In the genomic region with DNA sequence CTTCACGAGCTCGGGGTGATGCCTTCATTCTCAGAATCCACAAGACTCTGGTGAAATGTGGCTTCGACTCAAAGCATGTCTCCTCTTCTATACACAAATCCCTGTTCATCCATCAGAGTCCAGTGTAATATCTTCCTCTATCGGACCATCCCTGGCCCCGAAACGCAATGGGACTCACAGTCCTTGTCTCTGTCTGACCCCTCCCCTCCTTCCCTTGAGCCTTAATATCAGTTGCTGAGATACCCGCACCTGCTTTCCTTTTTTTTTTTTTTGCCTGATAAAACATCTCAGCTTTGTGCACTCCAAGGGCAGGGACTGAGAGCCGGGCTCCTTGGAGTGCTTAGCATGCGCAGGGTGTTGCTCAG, we compare ENCODE assay signal across 8 mouse cellular contexts. TPM values are rescaled to one million over a fixed set of nuclear protein-coding genes. Genes with fewer than 3 reads are reported as not detected.
DNase-seq lines count a peak whose midpoint lies in the region; ATAC-seq and TF ChIP-seq lines count a peak whose summit lies in the region.

No protein-coding gene starts in this region.

- ATAC-seq in megakaryocyte, adult 5-6 weeks (ENCODE audit: poor library complexity, severe bottlenecking) = no peak
- ATAC-seq in liver, embryonic 12.5 days = no peak
- ATAC-seq in stomach, postnatal 0 days (ENCODE audit: low FRiP score, low TSS enrichment) = no peak

- peaks cover 14% of the 10 kb centered on the region for H3K4me1 ChIP-seq in cerebellum, adult 2 months (ENCODE audit: control insufficient read depth, insufficient read depth, low read length)
- peaks cover 50% of the 10 kb centered on the region for H3K4me1 ChIP-seq in megakaryocyte, embryonic 14.5 days
- peaks cover 12% of the 10 kb centered on the region for H3K4me1 ChIP-seq in liver, embryonic 12.5 days
- no peaks in the 10 kb centered on the region for H3K4me1 ChIP-seq in stomach, postnatal 0 days (replicated peaks; ENCODE audit: control insufficient read depth, insufficient read depth)

- no peak for TF ChIP-seq POLR2A in cerebellum, adult 2 months (IDR thresholded peaks at IDR 0.05; ENCODE audit: borderline replicate concordance, insufficient read depth, low read length)

- no peak for TF ChIP-seq EP300 in stomach, postnatal 0 days (optimal IDR thresholded peaks at IDR 0.05)

- TF ChIP-seq CTCF in cerebellum, adult 2 months (IDR thresholded peaks at IDR 0.05; ENCODE audit: borderline replicate concordance, insufficient read depth, low read depth, low read length) = no peak
- no peak for TF ChIP-seq CTCF in stomach, postnatal 0 days (IDR thresholded peaks at IDR 0.05; ENCODE audit: low read depth)

- peak overlapping the region; percentile 69 for H3K4me3 ChIP-seq in cerebellum, adult 2 months (replicated peaks; ENCODE audit: insufficient read depth, low read depth, low read length)
- peak overlapping the region; percentile 94 for H3K4me3 ChIP-seq in megakaryocyte, embryonic 14.5 days (replicated peaks)
- H3K4me3 ChIP-seq in liver, embryonic 12.5 days = peak overlapping the region; percentile 55; the same call in 1 of the 2 replicates
- H3K4me3 ChIP-seq in stomach, postnatal 0 days (ENCODE audit: low read depth, low read length) = peak overlapping the region; percentile 69

- peak in 1 of 2 experiments; percentile 18 for DNase-seq in cerebellum, adult 2 months
- no peak for DNase-seq in cerebellum, adult 11 months
- no peak for DNase-seq in stomach, postnatal 0 days (ENCODE audit: low spot score)
- no peak for DNase-seq in adipocyte (ENCODE audit: low spot score)
- no peak for DNase-seq in frontal cortex, postnatal 36 days (ENCODE audit: low spot score in 2 of 2)

- peak overlapping the region; percentile 78 for H3K4me2 ChIP-seq in liver, embryonic 12.5 days
- peak overlapping the region; percentile 90 for H3K4me2 ChIP-seq in stomach, postnatal 0 days (replicated peaks; ENCODE audit: low read depth)

- peaks cover 3% of the 10 kb centered on the region for H3K36me3 ChIP-seq in megakaryocyte, embryonic 14.5 days (replicated peaks; ENCODE audit: low read length)
- H3K36me3 ChIP-seq in liver, embryonic 12.5 days = no peaks in the 10 kb centered on the region
- H3K36me3 ChIP-seq in stomach, postnatal 0 days (ENCODE audit: control insufficient read depth, insufficient read depth, low read length) = no peaks in the 10 kb centered on the region

- no peaks in the 10 kb centered on the region for H3K9me3 ChIP-seq in megakaryocyte, embryonic 14.5 days
- H3K9me3 ChIP-seq in liver, embryonic 12.5 days (replicated peaks) = no peaks in the 10 kb centered on the region
- no peaks in the 10 kb centered on the region for H3K9me3 ChIP-seq in stomach, postnatal 0 days (ENCODE audit: control insufficient read depth, low read length)

- no peak overlapping the region for H3K9ac ChIP-seq in liver, embryonic 12.5 days
- peak overlapping the region; percentile 81 for H3K9ac ChIP-seq in stomach, postnatal 0 days (ENCODE audit: low read length)

- H3K27me3 ChIP-seq in cerebellum, adult 2 months (ENCODE audit: control insufficient read depth, insufficient read depth, low read length) = no peaks in the 10 kb centered on the region
- peaks cover 64% of the 10 kb centered on the region for H3K27me3 ChIP-seq in megakaryocyte, embryonic 14.5 days (replicated peaks)
- peaks cover 91% of the 10 kb centered on the region for H3K27me3 ChIP-seq in liver, embryonic 12.5 days (replicated peaks)
- no peaks in the 10 kb centered on the region for H3K27me3 ChIP-seq in stomach, postnatal 0 days (ENCODE audit: control insufficient read depth, insufficient read depth, low read length)

- H3K27ac ChIP-seq in cerebellum, adult 2 months (ENCODE audit: insufficient read depth, low read length) = no peak overlapping the region
- no peak overlapping the region for H3K27ac ChIP-seq in liver, embryonic 12.5 days
- no peak overlapping the region for H3K27ac ChIP-seq in stomach, postnatal 0 days (replicated peaks)

- 3% methylated on average over 9 of the region's 9 CpGs for WGBS in cerebellum, adult 2 months
- WGBS in liver, embryonic 12.5 days (ENCODE audit: insufficient replicate concordance) = 18% methylated on average over 9 of the region's 9 CpGs
- WGBS in stomach, postnatal 0 days = 1% methylated on average over 9 of the region's 9 CpGs

RNA-seq across cellular contexts. Expression of a gene that starts 0.7 kb away (rescaled TPM):
- polyA plus RNA-seq in cerebellum, adult 2 months (2012; rRNA removed) = 64.6 TPM in 2 replicates
- 7.6 and 12.2 TPM in 2 replicates for polyA plus RNA-seq in megakaryocyte, embryonic 14.5 days (2012; ENCODE audit: insufficient read depth, low replicate concordance)
- total RNA-seq in megakaryocyte, adult 5-6 weeks (2015) = 0.25 and 0.38 TPM in 2 replicates
- total RNA-seq in megakaryocyte, adult 5-6 weeks (2017) = 0.29 and 1.5 TPM in 2 replicates
- 2.0 and 2.5 TPM in 2 replicates for polyA plus RNA-seq in liver, embryonic 12.5 days (2016; fragmentation: Nextera tagmentation; extraction: Ambion mirVana)
- 10.8 and 12.3 TPM in 2 replicates for polyA plus RNA-seq in stomach, postnatal 0 days (2015; fragmentation: Nextera tagmentation; extraction: Ambion mirVana)

RNA-seq across cellular contexts. Expression of a gene that starts 28.9 kb away (rescaled TPM):
- polyA plus RNA-seq in cerebellum, adult 2 months (2012; rRNA removed) = 43.9 and 45.7 TPM in 2 replicates
- 29.1 and 128 TPM in 2 replicates for polyA plus RNA-seq in megakaryocyte, embryonic 14.5 days (2012; ENCODE audit: insufficient read depth, low replicate concordance)
- total RNA-seq in megakaryocyte, adult 5-6 weeks (2015) = 41.2 and 48.0 TPM in 2 replicates
- 69.0 and 71.2 TPM in 2 replicates for total RNA-seq in megakaryocyte, adult 5-6 weeks (2017)
- 176 and 179 TPM in 2 replicates for polyA plus RNA-seq in liver, embryonic 12.5 days (2016; fragmentation: Nextera tagmentation; extraction: Ambion mirVana)
- 137 and 138 TPM in 2 replicates for polyA plus RNA-seq in stomach, postnatal 0 days (2015; fragmentation: Nextera tagmentation; extraction: Ambion mirVana)
